17 mouse cellular contexts compared by ENCODE assay signal in the genomic region with DNA sequence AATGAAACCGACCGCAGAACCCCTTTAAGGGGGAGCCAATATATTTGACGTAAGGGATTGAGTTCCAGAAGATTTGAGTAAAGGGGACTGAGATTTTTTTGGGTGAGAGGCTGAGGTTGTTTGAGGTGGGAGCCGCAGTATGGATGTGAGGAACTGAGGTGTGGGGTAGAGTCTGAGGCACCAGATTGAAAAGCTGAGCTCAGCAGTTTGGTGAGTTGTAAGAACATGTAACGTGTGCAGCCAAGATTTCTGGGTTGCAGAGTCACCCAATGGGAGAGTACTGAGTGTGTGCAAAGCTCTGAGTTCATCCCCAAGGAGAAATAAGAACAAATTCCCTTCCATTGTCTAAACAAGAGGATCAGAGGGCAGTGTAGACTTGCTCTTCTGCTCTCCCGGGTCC. TPM values are rescaled to one million over a fixed set of nuclear protein-coding genes. Genes with fewer than 3 reads are reported as not detected.
DNase-seq lines count a peak whose midpoint lies in the region; ATAC-seq and TF ChIP-seq lines count a peak whose summit lies in the region.
"Had no signal": no experiment of that assay in that cellular context is flagged by ENCODE, and none has a peak within 500 bp of the region (broad histone marks: within the 10 kb centered on the region; RNA-seq: fewer than 3 reads in every experiment).

No protein-coding gene starts in this region.

- H3K36me3 ChIP-seq in heart, embryonic 16.5 days (ENCODE audit: control insufficient read depth, insufficient read depth) = no peaks in the 10 kb centered on the region
- no peaks in the 10 kb centered on the region for H3K36me3 ChIP-seq in heart, embryonic 11.5 days (ENCODE audit: control insufficient read depth, insufficient read depth, low read length)
- H3K36me3 ChIP-seq in ES-E14 (ENCODE audit: control insufficient read depth, insufficient read depth, low read length, poor library complexity, severe bottlenecking) = no peaks in the 10 kb centered on the region; the same call in 1 of the 2 replicates
- H3K36me3 ChIP-seq in embryonic facial prominence, embryonic 14.5 days (ENCODE audit: control insufficient read depth, insufficient read depth, low read length) = no peaks in the 10 kb centered on the region
- H3K36me3 ChIP-seq: embryonic facial prominence, embryonic 13.5 days; hindbrain, embryonic 12.5 days; midbrain, embryonic 15.5 days had no signal

- WGBS in cerebellum, adult 2 months = 81% methylated on average over 6 of the region's 6 CpGs
- 73% methylated on average over 6 of the region's 6 CpGs for WGBS in heart, embryonic 16.5 days
- whole genome bisulfite sequencing in heart, embryonic 11.5 days (ENCODE audit: insufficient replicate concordance) = 81% methylated on average over 6 of the region's 6 CpGs
- 71% methylated on average over 6 of the region's 6 CpGs for WGBS in embryonic facial prominence, embryonic 14.5 days

- TF ChIP-seq CTCF in cerebellum, adult 2 months (IDR thresholded peaks at IDR 0.05; ENCODE audit: borderline replicate concordance, insufficient read depth, low read depth, low read length) = no peak

- H3K9ac ChIP-seq in heart, embryonic 16.5 days (ENCODE audit: low read length) = no peak overlapping the region
- H3K9ac ChIP-seq in heart, embryonic 11.5 days (ENCODE audit: low read depth, low read length) = no peak overlapping the region
- no peak overlapping the region for H3K9ac ChIP-seq in ES-E14 (ENCODE audit: insufficient read depth, low read depth, low read length, poor library complexity, severe bottlenecking)
- H3K9ac ChIP-seq in embryonic facial prominence, embryonic 14.5 days (ENCODE audit: low read depth, low read length) = no peak overlapping the region
- H3K9ac ChIP-seq: embryonic facial prominence, embryonic 13.5 days; forebrain, embryonic 13.5 days; hindbrain, embryonic 12.5 days; liver, embryonic 14.5 days; lung, embryonic 14.5 days; midbrain, embryonic 15.5 days had no signal

- no peaks in the 10 kb centered on the region for H3K27me3 ChIP-seq in cerebellum, adult 2 months (ENCODE audit: control insufficient read depth, insufficient read depth, low read length)
- H3K27me3 ChIP-seq in heart, embryonic 16.5 days (ENCODE audit: control insufficient read depth, insufficient read depth, low read length) = no peaks in the 10 kb centered on the region
- H3K27me3 ChIP-seq in heart, embryonic 11.5 days (ENCODE audit: control insufficient read depth, insufficient read depth, low read length) = no peaks in the 10 kb centered on the region
- no peaks in the 10 kb centered on the region for H3K27me3 ChIP-seq in embryonic facial prominence, embryonic 14.5 days (replicated peaks; ENCODE audit: control insufficient read depth, insufficient read depth, low read length)
- H3K27me3 ChIP-seq: embryonic facial prominence, embryonic 13.5 days; hindbrain, embryonic 12.5 days; midbrain, embryonic 15.5 days had no signal

- no peak overlapping the region for H3K4me3 ChIP-seq in cerebellum, adult 2 months (replicated peaks; ENCODE audit: insufficient read depth, low read depth, low read length)
- no peak overlapping the region for H3K4me3 ChIP-seq in heart, embryonic 16.5 days (ENCODE audit: low read length)
- no peak overlapping the region for H3K4me3 ChIP-seq in heart, embryonic 11.5 days (ENCODE audit: low read depth, low read length)
- H3K4me3 ChIP-seq in ES-E14 (ENCODE audit: insufficient read depth in 1 of 2, low read depth in 1 of 2, low read length in 2 of 2, poor library complexity in 1 of 2, severe bottlenecking in 1 of 2) = no peak overlapping the region
- no peak overlapping the region for H3K4me3 ChIP-seq in embryonic facial prominence, embryonic 14.5 days (ENCODE audit: low read depth, low read length)
- H3K4me3 ChIP-seq: embryonic facial prominence, embryonic 13.5 days; forebrain, embryonic 13.5 days; hindbrain, embryonic 12.5 days; midbrain, embryonic 15.5 days had no signal

- H3K4me2 ChIP-seq in heart, embryonic 16.5 days (ENCODE audit: low read depth, low read length) = peak overlapping the region; percentile 27
- no peak overlapping the region for H3K4me2 ChIP-seq in heart, embryonic 11.5 days
- peak overlapping the region; percentile 10; the same call in 1 of the 2 replicates for H3K4me2 ChIP-seq in embryonic facial prominence, embryonic 14.5 days (ENCODE audit: low read depth, low read length)
- H3K4me2 ChIP-seq: embryonic facial prominence, embryonic 13.5 days; forebrain, embryonic 13.5 days; hindbrain, embryonic 12.5 days; lung, embryonic 14.5 days; midbrain, embryonic 15.5 days had no signal

- 0 out of 2 replicates have a peak, but pooled peaks have one; percentile 3 for ATAC-seq in cerebellum, adult (ENCODE audit: insufficient number of reproducible peaks, low FRiP score, low TSS enrichment)
- no peak for ATAC-seq in heart, embryonic 16.5 days (replicated peaks; ENCODE audit: extremely low read depth, insufficient read depth, low FRiP score)
- ATAC-seq in heart, embryonic 11.5 days (replicated peaks; ENCODE audit: insufficient number of reproducible peaks, low FRiP score, low TSS enrichment) = no peak
- no peak for ATAC-seq in embryonic facial prominence, embryonic 14.5 days (ENCODE audit: low read depth)
- ATAC-seq: forebrain, embryonic 13.5 days; hindbrain, postnatal 0 days; intestine, embryonic 16.5 days; midbrain, embryonic 15.5 days had no signal

- in situ Hi-C loops in ES-E14 (cut with MboI; ENCODE audit: low sequenced_read_pairs in 2 of 2, unreplicated experiment in 2 of 2) = no loop called here

- H3K9me3 ChIP-seq in heart, embryonic 16.5 days (replicated peaks; ENCODE audit: control insufficient read depth, low read length) = no peaks in the 10 kb centered on the region
- no peaks in the 10 kb centered on the region for H3K9me3 ChIP-seq in heart, embryonic 11.5 days (replicated peaks; ENCODE audit: control insufficient read depth, low read length)
- no peaks in the 10 kb centered on the region for H3K9me3 ChIP-seq in ES-E14 (ENCODE audit: control insufficient read depth, insufficient read depth, low read depth, low read length)
- H3K9me3 ChIP-seq in embryonic facial prominence, embryonic 14.5 days (ENCODE audit: control insufficient read depth, low read length) = no peaks in the 10 kb centered on the region
- H3K9me3 ChIP-seq: embryonic facial prominence, embryonic 13.5 days; forebrain, embryonic 13.5 days; hindbrain, embryonic 12.5 days; midbrain, embryonic 15.5 days had no signal

- H3K4me1 ChIP-seq in cerebellum, adult 2 months (ENCODE audit: control insufficient read depth, insufficient read depth, low read length) = no peaks in the 10 kb centered on the region
- peaks cover 17% of the 10 kb centered on the region for H3K4me1 ChIP-seq in heart, embryonic 16.5 days (ENCODE audit: control insufficient read depth, insufficient read depth, low read length)
- peaks cover 10% of the 10 kb centered on the region; the same call in 1 of the 2 replicates for H3K4me1 ChIP-seq in heart, embryonic 11.5 days (ENCODE audit: control insufficient read depth, insufficient read depth, low read length)
- peaks cover 4 to 9% of the 10 kb centered on the region in 2 experiments; a peak in 3 of 4 replicates for H3K4me1 ChIP-seq in ES-E14 (ENCODE audit: control insufficient read depth in 2 of 2, insufficient read depth in 2 of 2, low read length in 2 of 2, poor library complexity in 1 of 2)
- peaks cover 14% of the 10 kb centered on the region; the same call in 1 of the 2 replicates for H3K4me1 ChIP-seq in embryonic facial prominence, embryonic 14.5 days (ENCODE audit: control insufficient read depth, insufficient read depth, low read length)

- H3K27ac ChIP-seq in cerebellum, adult 2 months (ENCODE audit: insufficient read depth, low read length) = no peak overlapping the region
- no peak overlapping the region for H3K27ac ChIP-seq in heart, embryonic 16.5 days (ENCODE audit: low read length)
- no peak overlapping the region for H3K27ac ChIP-seq in heart, embryonic 11.5 days (ENCODE audit: low read depth, low read length)
- H3K27ac ChIP-seq in ES-E14 (ENCODE audit: insufficient read depth, low read depth, low read length, poor library complexity, severe bottlenecking) = no peak overlapping the region
- no peak overlapping the region for H3K27ac ChIP-seq in embryonic facial prominence, embryonic 14.5 days (replicated peaks; ENCODE audit: low read depth, low read length)
- H3K27ac ChIP-seq: embryonic facial prominence, embryonic 13.5 days; forebrain, embryonic 13.5 days; hindbrain, embryonic 12.5 days; hindbrain, postnatal 0 days; kidney, postnatal 0 days; liver, embryonic 14.5 days; midbrain, embryonic 15.5 days had no signal

- TF ChIP-seq POLR2A in cerebellum, adult 2 months (IDR thresholded peaks at IDR 0.05; ENCODE audit: borderline replicate concordance, insufficient read depth, low read length) = no peak

- no peak for DNase-seq in cerebellum, adult 2 months
- no peak for DNase-seq in ES-E14 (ENCODE audit: low read depth, low spot score)
- DNase-seq in embryonic facial prominence, embryonic 14.5 days (ENCODE audit: low spot score) = no peak
- DNase-seq in lung, adult 18-20 months = no peak
- DNase-seq in frontal cortex, postnatal 25 days (ENCODE audit: low spot score in 2 of 2) = no peak

TF ChIP-seq in ES-E14, 5 proteins besides CTCF, POLR2A, EP300 and RAD21:
- no peak for TF ChIP-seq ZC3H11A (IDR thresholded peaks at IDR 0.05; ENCODE audit: borderline replicate concordance, low read depth, low read length)
- peak; percentile 87 for TF ChIP-seq MAFK (IDR thresholded peaks at IDR 0.05; ENCODE audit: insufficient read depth, low read depth, low read length)
TF ChIP-seq in ES-E14: peak in this region for 1.

RNA-seq across cellular contexts. Expression of a gene that starts 4.4 kb away (rescaled TPM):
- polyA plus RNA-seq in cerebellum, adult 2 months (2012; rRNA removed) = 217 and 222 TPM in 2 replicates
- 81.5 and 103 TPM in 2 replicates for polyA plus RNA-seq in heart, embryonic 16.5 days (2015; fragmentation: Nextera tagmentation; extraction: Ambion mirVana)
- polyA plus RNA-seq in heart, embryonic 11.5 days (2014; fragmentation: Nextera tagmentation; extraction: Ambion mirVana) = 61.8 and 65.6 TPM in 2 replicates
- 28.7 and 31.2 TPM in 2 replicates for total RNA-seq in ES-E14 (2012; rRNA removed)
- polyA plus RNA-seq in embryonic facial prominence, embryonic 14.5 days (2014; fragmentation: Nextera tagmentation; extraction: Ambion mirVana) = 54.6 and 67.7 TPM in 2 replicates

RNA-seq across cellular contexts. Expression of a gene that starts 38.2 kb away (rescaled TPM):
- 0.90 and 1.1 TPM in 2 replicates for polyA plus RNA-seq in cerebellum, adult 2 months (2012; rRNA removed)
- polyA plus RNA-seq in heart, embryonic 16.5 days (2015; fragmentation: Nextera tagmentation; extraction: Ambion mirVana) = 1.2 and 1.9 TPM in 2 replicates
- 0.37 and 0.66 TPM in 2 replicates for polyA plus RNA-seq in heart, embryonic 11.5 days (2014; fragmentation: Nextera tagmentation; extraction: Ambion mirVana)
- total RNA-seq in ES-E14 (2012; rRNA removed) = 4.4 and 13.7 TPM in 2 replicates
- 2.5 and 2.8 TPM in 2 replicates for polyA plus RNA-seq in embryonic facial prominence, embryonic 14.5 days (2014; fragmentation: Nextera tagmentation; extraction: Ambion mirVana)
